Mouse (Mus musculus) brain, embryonic 14.5 days (tissue): ENCODE data around the gene Gm21750. TPM values are rescaled to one million over a fixed set of nuclear protein-coding genes. Genes with fewer than 3 reads are reported as not detected.

Experiments
- DNase-seq: peaks from one replicate; pipeline ENCODE4 v3.0.0-alpha.2; 2011; ENCODE audit warnings: low read depth
- CTCF ChIP-seq: fragments of 200-500 bp; IDR thresholded peaks from 2 replicates; pipeline ENCODE4 v1.5.1; 2012; ENCODE audit warnings: inconsistent platforms, mild to moderate bottlenecking, moderate library complexity, borderline replicate concordance; ENCODE audit not compliant: insufficient read depth, insufficient read length; ENCODE audit errors: extremely low read depth
- POLR2A ChIP-seq: fragments of 200-500 bp; IDR thresholded peaks from 2 replicates; pipeline ENCODE4 v1.6.1; 2012; ENCODE audit warnings: mild to moderate bottlenecking, inconsistent platforms, borderline replicate concordance; ENCODE audit not compliant: poor library complexity, insufficient read depth, insufficient read length, severe bottlenecking; ENCODE audit errors: extremely low read depth
- polyA plus RNA-seq: library from polyadenylated mRNA; depleted of rRNA; stranded (reverse); fragments of >200 nt; gene quantifications from 2 replicates; pipeline ENCODE4 v1.2.3, GENCODE M21; 2012; rRNA removed

Gm21750 gene
- polyA plus RNA-seq, 1 experiment, result not detected

GRCm38 (mm10) chr14:73688427-73688826 is 27.4 kb downstream of the Gm21750 start:
- TF ChIP-seq POLR2A (no peak), CTCF (no peak)
- no peak for DNase-seq

- TF ChIP-seq CTCF (peak; percentile 60; the same call in 1 of the 2 replicates), POLR2A (no peak)
These were observed 39.2 kb downstream of the Gm21750 start for GRCm38 (mm10) chr14:73700256-73700655.

DNA sequence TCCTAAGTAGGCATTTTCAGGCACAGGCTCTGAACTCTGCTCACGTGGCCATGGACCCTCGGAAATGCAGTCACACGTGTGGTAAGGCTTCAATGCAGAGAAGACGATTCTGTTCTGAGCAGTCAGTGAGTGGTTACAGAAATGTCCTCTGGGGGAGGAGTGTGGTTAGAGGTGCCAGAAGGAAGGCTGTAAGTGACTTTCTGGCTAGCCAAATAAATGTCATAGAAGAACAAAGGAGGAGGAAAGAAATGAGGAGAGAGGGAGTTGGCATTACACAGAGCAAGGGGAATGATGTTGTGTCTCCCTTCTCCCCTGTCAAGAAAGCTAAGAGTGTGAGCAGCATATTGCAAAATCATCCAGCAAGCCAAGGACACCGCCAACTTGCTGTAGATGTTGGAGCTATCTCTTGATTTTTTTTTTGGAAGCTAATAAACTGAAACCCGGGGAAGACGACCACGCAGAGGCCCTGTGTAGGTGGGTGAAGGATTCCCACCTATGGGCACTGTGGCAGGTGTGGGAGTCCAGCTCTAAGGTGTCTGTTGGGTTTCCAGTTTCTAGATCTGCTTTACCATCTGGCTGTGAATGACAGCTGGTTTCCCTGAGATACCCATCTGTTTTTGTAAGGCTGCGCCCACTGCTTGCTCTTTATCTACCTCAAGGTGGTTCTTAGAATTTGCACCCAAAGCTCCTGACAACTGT is 48.5 kb downstream of the Gm21750 start:
- DNase-seq, result peak; percentile 1
- no peak for TF ChIP-seq POLR2A
- TF ChIP-seq CTCF, result no peak

More at GRCm38 (mm10) chr14:73700256-73700655, 39.2 kb downstream of the Gm21750 start:
- peak; percentile 68 for DNase-seq

Other genes with a start within 250 kb of the Gm21750 start
- 47.9 and 52.2 TPM in 2 replicates for gene Med4, start 151.2 kb upstream of the Gm21750 start, polyA plus RNA-seq
- gene Sucla2, start 135.9 kb upstream of the Gm21750 start, polyA plus RNA-seq, result 46.0 and 52.8 TPM in 2 replicates
- gene Nudt15, start 113.0 kb upstream of the Gm21750 start, polyA plus RNA-seq, result 3.6 and 4.8 TPM in 2 replicates